Mouse (Mus musculus) T-helper 17 cell (primary cell): ENCODE results near the gene Wdtc1.

Source experiments
- in situ Hi-C, 2 experiments: fragments of 300-600 bp; cut with MboI, MseI; formaldehyde crosslinking; loops; 1 replicate in 1 of 2; 2 replicates in 1 of 2; pipeline ENCODE4 v1.15.1; 2025; ENCODE audit warnings: high pct_unique_total_duplicates in 2 of 2

Gene Wdtc1

GRCm38 (mm10) chr4:133328129-133328528 lies 25.2 kb downstream of the Wdtc1 start:
- in situ Hi-C loops, result no loop called here

GRCm38 (mm10) chr4:133319667-133320066 lies 33.6 kb downstream of the Wdtc1 start:
- in situ Hi-C loops, result no loop called here

- in situ Hi-C loops, result no loop called here
These were observed 37.3 kb downstream of the Wdtc1 start for GRCm38 (mm10) chr4:133315991-133316390.

GRCm38 (mm10) chr4:133314896-133315295 lies 38.4 kb downstream of the Wdtc1 start:
- in situ Hi-C loops, result no loop called here

GRCm38 (mm10) chr4:133309948-133310347 lies 43.3 kb downstream of the Wdtc1 start:
- in situ Hi-C loops, result loop anchor here in 1 of 2 experiments (5.0 to 10.0 kb wide), 4 partner anchors 37 to 142 kb away; partner anchors contain the start of genes Cd164l2 and Gpr3

GRCm38 (mm10) chr4:133307331-133307730 lies 46.0 kb downstream of the Wdtc1 start:
- in situ Hi-C loops, result loop anchor here in 1 of 2 experiments (5.0 to 10.0 kb wide), 4 partner anchors 40 to 145 kb away; partner anchors contain the start of genes Cd164l2 and Gpr3

GRCm38 (mm10) chr4:133305825-133306224 lies 47.5 kb downstream of the Wdtc1 start:
- in situ Hi-C loops, result loop anchor here in 1 of 2 experiments (5.0 to 10.0 kb wide), 4 partner anchors 41 to 146 kb away; partner anchors contain the start of genes Cd164l2 and Gpr3

GRCm38 (mm10) chr4:133304770-133305169 lies 48.5 kb downstream of the Wdtc1 start:
- in situ Hi-C loops, result loop anchor here (5.0 to 10.0 kb wide), 5 partner anchors 43 to 297 kb away; partner anchors contain the start of genes Cd164l2 (in 1 of the 2) and Gpr3 (in 1 of the 2)

GRCm38 (mm10) chr4:133302668-133303067 lies 50.6 kb downstream of the Wdtc1 start:
- in situ Hi-C loops, result loop anchor here (5.0 to 10.0 kb wide), 2 partner anchors 88 to 295 kb away; partner anchors contain the start of genes Cd164l2 (in 1 of the 2) and Gpr3 (in 1 of the 2)

- in situ Hi-C loops, result loop anchor here (5.0 to 10.0 kb wide), 2 partner anchors 87 to 295 kb away; partner anchors contain the start of genes Cd164l2 (in 1 of the 2) and Gpr3 (in 1 of the 2)
These were observed 51.5 kb downstream of the Wdtc1 start for GRCm38 (mm10) chr4:133301802-133302201.

- in situ Hi-C loops, result loop anchor here (5.0 to 10.0 kb wide), 2 partner anchors 86 to 293 kb away; partner anchors contain the start of genes Cd164l2 (in 1 of the 2) and Gpr3 (in 1 of the 2)
These were observed 52.9 kb downstream of the Wdtc1 start for GRCm38 (mm10) chr4:133300421-133300820.

- in situ Hi-C loops, result loop anchor here (5.0 to 10.0 kb wide), 3 partner anchors 85 to 292 kb away; partner anchors contain the start of genes Cd164l2 (in 2 of the 2) and Gpr3 (in 2 of the 2)
These were observed 53.6 kb downstream of the Wdtc1 start for GRCm38 (mm10) chr4:133299701-133300100.

GRCm38 (mm10) chr4:133298516-133299365 lies 54.5 kb downstream of the Wdtc1 start:
- in situ Hi-C loops, result loop anchor here in 1 of 2 experiments (5.0 kb wide), 1 partner anchor 86 kb away; the partner anchor contains the start of genes Cd164l2 and Gpr3

GRCm38 (mm10) chr4:133297801-133298238 lies 55.5 kb downstream of the Wdtc1 start:
- in situ Hi-C loops, result loop anchor here in 1 of 2 experiments (5.0 kb wide), 1 partner anchor 86 kb away; the partner anchor contains the start of genes Cd164l2 and Gpr3

- in situ Hi-C loops, result loop anchor here in 1 of 2 experiments (5.0 kb wide), 1 partner anchor 85 kb away; the partner anchor contains the start of genes Cd164l2 and Gpr3
These were observed 55.9 kb downstream of the Wdtc1 start for GRCm38 (mm10) chr4:133297360-133297759.

GRCm38 (mm10) chr4:133294084-133294483 lies 59.2 kb downstream of the Wdtc1 start:
- in situ Hi-C loops, result no loop called here

- in situ Hi-C loops, result no loop called here
These were observed 60.1 kb downstream of the Wdtc1 start for GRCm38 (mm10) chr4:133292901-133293843.

GRCm38 (mm10) chr4:133292405-133292804 lies 60.9 kb downstream of the Wdtc1 start:
- in situ Hi-C loops, result no loop called here

- in situ Hi-C loops, result no loop called here
These were observed 62.0 kb downstream of the Wdtc1 start for GRCm38 (mm10) chr4:133291255-133291654.

- in situ Hi-C loops, result no loop called here
These were observed 66.7 kb downstream of the Wdtc1 start for GRCm38 (mm10) chr4:133286476-133287077.
